Mouse (Mus musculus) testis, adult 2 months (tissue): ENCODE results near the gene Serp2. TPM values are rescaled to one million over a fixed set of nuclear protein-coding genes. Genes with fewer than 3 reads are reported as not detected.

Source experiments
- H3K27ac ChIP-seq: fragments of 200-500 bp; 2 replicates; pipeline ENCODE4 v1.5.1; 2012; ENCODE audit warnings: low read depth, low read length; ENCODE audit not compliant: control insufficient read depth, insufficient read depth
- H3K27me3 ChIP-seq: fragments of 200-500 bp; 2 replicates; pipeline ENCODE4 v1.6.1; 2012; ENCODE audit warnings: mild to moderate bottlenecking, low read length, moderate library complexity; ENCODE audit not compliant: control insufficient read depth, insufficient read depth
- H3K36me3 ChIP-seq: fragments of 200-500 bp; 2 replicates; pipeline ENCODE4 v1.6.1; 2012; ENCODE audit warnings: mild to moderate bottlenecking, low read length; ENCODE audit not compliant: control insufficient read depth, insufficient read depth
- H3K4me1 ChIP-seq: fragments of 200-500 bp; 2 replicates; pipeline ENCODE4 v1.6.1; 2012; ENCODE audit warnings: low read length; ENCODE audit not compliant: control insufficient read depth, insufficient read depth
- H3K4me3 ChIP-seq: fragments of 200-500 bp; 2 replicates; pipeline ENCODE4 v1.5.1; 2012; ENCODE audit warnings: low read depth, mild to moderate bottlenecking, low read length, moderate library complexity, mixed read lengths; ENCODE audit not compliant: control insufficient read depth
- CTCF ChIP-seq: fragments of 200-500 bp; IDR thresholded peaks from 2 replicates; pipeline ENCODE4 v1.5.1; 2012; ENCODE audit warnings: low read depth, mild to moderate bottlenecking, inconsistent platforms, low read length, moderate library complexity; ENCODE audit not compliant: control insufficient read depth, insufficient read depth, insufficient replicate concordance
- POLR2A ChIP-seq: fragments of 200-500 bp; IDR thresholded peaks from 2 replicates; pipeline ENCODE4 v1.6.1; 2012; ENCODE audit warnings: low read depth, mild to moderate bottlenecking, inconsistent platforms, low read length, moderate library complexity; ENCODE audit not compliant: control insufficient read depth
- polyA plus RNA-seq: library from polyadenylated mRNA; depleted of rRNA; stranded (reverse); fragments of >200 nt; gene quantifications from 2 replicates; pipeline ENCODE4 v1.2.3, GENCODE M21; 2012

Gene Serp2
- polyA plus RNA-seq, 1 experiment = 73.8 TPM

DNA sequence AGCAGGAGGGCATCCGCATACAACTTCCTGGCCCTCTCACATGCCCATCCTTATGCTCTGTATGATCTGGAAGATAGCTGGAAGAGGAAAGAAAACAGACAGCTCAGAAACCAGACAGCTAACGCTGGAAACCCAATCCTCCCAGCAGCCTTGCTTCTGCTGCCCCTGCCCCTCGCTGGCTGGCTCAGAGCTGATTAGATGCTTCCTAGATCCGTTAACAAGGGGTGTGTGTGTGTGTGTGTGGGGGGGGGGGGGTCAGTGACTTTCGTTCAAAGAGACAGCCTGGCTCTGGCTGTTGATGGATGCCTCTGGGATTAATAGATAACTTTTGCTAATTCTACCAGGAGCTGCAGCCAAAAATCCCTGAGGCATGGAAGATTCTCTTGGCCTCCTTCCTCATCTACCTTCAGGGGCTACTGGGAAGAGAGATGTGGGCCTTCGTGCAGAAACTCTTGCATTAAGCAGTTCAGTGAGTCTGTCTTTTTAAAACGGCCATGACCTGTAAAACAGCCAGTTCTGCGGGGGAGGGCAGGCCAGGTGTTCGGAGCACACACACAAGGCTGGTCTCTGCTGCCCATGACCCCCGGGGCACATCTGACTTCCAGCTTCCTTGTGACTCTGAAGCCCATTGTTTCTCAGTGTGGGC is 23.4 kb downstream of the Serp2 start:
- TF ChIP-seq CTCF = no peak
- TF ChIP-seq POLR2A = no peak
- no peaks in the 10 kb centered on the region for H3K36me3 ChIP-seq
- peaks cover 14% of the 10 kb centered on the region for H3K4me1 ChIP-seq
- H3K27me3 ChIP-seq = no peaks in the 10 kb centered on the region
- H3K27ac ChIP-seq = peak overlapping the region; percentile 54; the same call in 1 of the 2 replicates
- H3K4me3 ChIP-seq = peak overlapping the region; percentile 32

DNA sequence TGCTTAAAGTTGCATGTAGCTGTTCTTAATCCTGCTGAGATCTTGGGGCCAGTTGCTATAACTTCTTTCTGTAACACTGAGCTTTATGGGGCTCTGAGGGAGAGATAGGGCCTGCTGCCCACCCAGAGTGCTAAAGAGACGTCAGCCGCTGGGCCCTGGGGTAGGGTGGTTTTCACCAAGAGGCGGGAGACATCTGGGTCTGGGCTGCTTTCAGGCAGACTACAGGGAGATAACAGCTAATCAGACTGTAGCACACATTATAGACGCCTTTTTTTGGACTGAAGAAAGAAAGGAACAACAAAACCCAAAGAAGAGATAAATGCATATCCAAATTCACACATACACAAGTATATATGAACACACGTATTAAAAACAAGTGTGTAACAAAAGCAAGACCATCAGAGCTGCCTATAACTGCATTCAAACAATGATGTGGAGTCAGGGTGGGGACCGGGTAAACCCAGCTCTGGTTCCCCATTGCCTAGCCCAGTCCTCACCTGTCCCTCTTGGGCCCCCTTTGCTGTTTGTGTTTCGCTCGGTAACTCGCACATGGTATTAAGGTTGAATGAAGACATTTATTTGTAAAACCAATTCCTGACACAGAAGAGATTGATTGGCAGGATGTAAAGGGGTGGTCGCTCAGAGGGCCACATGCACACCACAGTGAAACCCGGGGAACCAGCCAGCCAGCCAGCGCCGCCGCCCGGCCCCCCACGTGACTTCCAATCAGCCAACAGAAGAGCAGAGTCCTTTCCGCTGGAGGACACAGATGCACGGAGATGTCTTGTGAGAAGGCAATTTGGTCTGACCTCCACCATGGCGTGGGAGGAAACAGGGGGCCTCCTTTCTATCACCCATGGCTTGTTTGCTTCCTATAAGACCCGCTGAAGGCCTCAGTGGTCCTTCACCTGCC is 24.2 kb downstream of the Serp2 start:
- Histone ChIP-seq H3K27ac (peak overlapping the region; percentile 54), H3K36me3 (no peaks in the 10 kb centered on the region), H3K27me3 (no peaks in the 10 kb centered on the region), H3K4me3 (peak overlapping the region; percentile 32), H3K4me1 (peaks cover 18% of the 10 kb centered on the region)
- TF ChIP-seq POLR2A (no peak), CTCF (no peak)

GRCm38 (mm10) chr14:76531027-76531660 is 25.5 kb downstream of the Serp2 start:
- H3K36me3 ChIP-seq = no peaks in the 10 kb centered on the region
- peaks cover 20% of the 10 kb centered on the region for H3K4me1 ChIP-seq
- no peak overlapping the region for H3K27ac ChIP-seq
- H3K27me3 ChIP-seq = no peaks in the 10 kb centered on the region
- H3K4me3 ChIP-seq = no peak overlapping the region
- TF ChIP-seq CTCF = no peak
- TF ChIP-seq POLR2A = no peak

DNA sequence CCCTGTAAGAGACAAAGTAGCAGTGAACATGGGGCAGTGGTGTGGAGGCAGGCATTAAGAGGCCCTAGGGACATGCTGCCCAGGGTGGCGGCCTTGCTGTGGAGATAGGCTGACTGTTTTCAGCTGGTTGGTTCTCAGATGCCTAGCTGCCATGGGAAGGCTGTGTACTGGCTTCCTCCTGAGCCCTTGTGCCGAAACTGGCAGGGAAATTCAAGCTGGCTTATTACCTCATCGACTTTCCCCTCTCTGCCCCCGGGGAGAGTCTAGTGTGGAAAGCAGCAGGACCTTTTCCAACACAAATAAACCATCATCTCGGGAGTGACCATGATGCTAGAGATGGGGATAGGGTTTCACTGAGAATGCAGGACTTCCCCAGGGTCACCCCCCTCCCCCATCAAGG is 28.0 kb downstream of the Serp2 start:
- peaks cover 19% of the 10 kb centered on the region for H3K4me1 ChIP-seq
- TF ChIP-seq POLR2A = no peak
- no peak for TF ChIP-seq CTCF
- H3K4me3 ChIP-seq = no peak overlapping the region
- H3K27me3 ChIP-seq = no peaks in the 10 kb centered on the region
- H3K27ac ChIP-seq = peak overlapping the region; percentile 66
- no peaks in the 10 kb centered on the region for H3K36me3 ChIP-seq

- TF ChIP-seq POLR2A = no peak
- no peak for TF ChIP-seq CTCF
- H3K27ac ChIP-seq = peak overlapping the region; percentile 66; the same call in 1 of the 2 replicates
- H3K4me1 ChIP-seq = peaks cover 13% of the 10 kb centered on the region
- H3K36me3 ChIP-seq = no peaks in the 10 kb centered on the region
- no peaks in the 10 kb centered on the region for H3K27me3 ChIP-seq
- no peak overlapping the region for H3K4me3 ChIP-seq
Observed at GRCm38 (mm10) chr14:76527758-76528313, 28.9 kb downstream of the Serp2 start.

DNA sequence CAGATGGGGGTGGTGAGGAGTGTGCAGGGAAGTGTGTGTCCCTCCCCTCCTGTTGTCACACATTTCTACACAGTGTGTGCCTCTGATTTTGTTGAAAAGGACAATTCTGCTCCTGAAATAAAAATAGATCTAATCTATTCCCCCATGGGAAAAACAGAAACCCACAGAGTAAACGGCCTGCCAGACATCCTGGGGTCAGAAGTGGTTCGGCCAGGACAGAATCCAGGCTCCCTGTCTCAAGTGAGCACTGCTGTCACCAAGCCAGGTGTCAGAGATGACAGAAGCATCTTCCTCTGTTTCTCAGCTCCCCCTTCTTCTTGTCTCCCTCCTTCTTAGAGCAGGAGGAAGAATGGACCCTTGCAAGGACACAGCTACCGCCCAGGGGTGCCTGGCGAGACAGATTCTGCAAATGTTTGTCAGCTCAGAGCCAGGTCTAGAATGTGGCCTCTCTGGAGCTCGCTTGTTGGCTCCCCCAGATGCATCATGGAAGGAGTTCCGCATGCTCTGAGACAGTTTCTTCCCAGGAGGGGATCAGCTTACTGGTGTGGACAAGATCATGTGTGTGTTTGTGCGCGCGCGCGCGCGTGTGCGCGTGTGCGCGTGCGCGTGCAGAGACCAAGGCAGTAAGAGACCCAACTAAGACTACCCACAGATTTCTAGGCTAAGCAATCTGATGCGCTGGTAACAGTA is 29.5 kb downstream of the Serp2 start:
- Histone ChIP-seq H3K36me3 (no peaks in the 10 kb centered on the region), H3K27ac (no peak overlapping the region), H3K4me3 (no peak overlapping the region), H3K27me3 (no peaks in the 10 kb centered on the region), H3K4me1 (peaks cover 9% of the 10 kb centered on the region)
- TF ChIP-seq POLR2A (no peak), CTCF (no peak)
